Mouse (Mus musculus): ENCODE results near the gene Fcgr1. TPM values are rescaled to one million over a fixed set of nuclear protein-coding genes. Genes with fewer than 3 reads are reported as not detected.
"Not testable (repeated sequence)": the region's sequence is repeated elsewhere in the genome, so short reads cannot be mapped to it uniquely, and the experiment has no call there.

Gene Fcgr1
- polyA plus RNA-seq, 1 experiment from 2014 or later, result 4.7 TPM

DNA sequence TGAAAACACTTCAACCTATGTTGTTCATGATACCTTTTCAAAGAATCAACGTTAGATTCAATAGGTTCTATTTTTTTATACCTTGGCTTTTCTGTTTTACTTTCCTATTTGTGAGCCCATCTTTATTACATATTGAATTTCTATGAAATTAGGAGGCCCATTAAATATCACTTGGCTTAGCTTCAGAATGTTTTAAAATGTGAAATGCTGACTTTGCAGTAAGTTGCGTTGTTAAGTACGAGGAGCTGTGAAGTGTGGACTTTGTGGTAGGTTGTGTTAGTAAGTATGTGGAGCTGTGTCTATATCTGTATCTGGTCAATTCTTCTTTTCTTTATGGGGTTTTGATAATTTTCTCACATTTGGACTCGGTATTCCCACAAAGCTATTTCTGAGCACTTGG, 4.6 kb upstream of the Fcgr1 start:
- Histone ChIP-seq H3K9me3 (ENCODE audit: low read length) (no peaks in the 10 kb centered on the region), H3K4me1 (ENCODE audit: insufficient read depth, low read depth, low read length) (no peaks in the 10 kb centered on the region), H3K9ac (replicated peaks; ENCODE audit: low read depth) (no peak overlapping the region), H3K27ac (ENCODE audit: low read length) (no peak overlapping the region), H3K4me2 (replicated peaks; ENCODE audit: low read depth, low read length) (no peak overlapping the region), H3K36me3 (ENCODE audit: insufficient read depth, low read length) (no peaks in the 10 kb centered on the region), H3K4me3 (ENCODE audit: low read depth, low read length) (no peak overlapping the region), H3K27me3 (replicated peaks; ENCODE audit: insufficient read depth, low read length) (no peaks in the 10 kb centered on the region)
- TF ChIP-seq CTCF (IDR thresholded peaks at IDR 0.05) (no peak), EP300 (IDR thresholded peaks at IDR 0.05) (no peak)
- ATAC-seq (no peak), DNase-seq (ENCODE audit: low spot score) (no peak)
- WGBS, result 81% methylated on average over 4 of the region's 4 CpGs

DNA sequence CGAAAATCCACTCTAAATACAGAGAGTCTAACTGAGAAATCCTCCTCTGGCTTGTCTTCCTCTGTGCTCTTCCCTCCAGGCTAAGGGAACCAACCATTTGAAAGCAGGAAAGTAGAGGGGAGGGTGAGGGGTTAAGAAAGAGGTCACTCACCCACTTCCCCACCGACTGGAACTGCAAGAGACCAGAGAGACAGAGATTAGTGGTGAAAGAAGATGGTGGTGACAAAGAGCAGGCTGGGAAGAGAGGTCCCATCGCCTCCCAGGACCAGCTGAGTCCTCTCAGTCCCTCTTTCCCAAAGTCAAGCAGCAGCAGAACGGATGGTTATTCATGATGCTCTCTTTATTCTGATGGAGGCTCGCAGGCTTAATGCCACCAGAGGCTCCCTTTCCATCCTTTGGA, 401 bp downstream of the Fcgr1 start:
- no peak overlapping the region for H3K9ac ChIP-seq (replicated peaks; ENCODE audit: low read depth)
- TF ChIP-seq EP300 (IDR thresholded peaks at IDR 0.05) (no peak), CTCF (IDR thresholded peaks at IDR 0.05) (no peak)
- no peak overlapping the region for H3K4me2 ChIP-seq (replicated peaks; ENCODE audit: low read depth, low read length)

DNA sequence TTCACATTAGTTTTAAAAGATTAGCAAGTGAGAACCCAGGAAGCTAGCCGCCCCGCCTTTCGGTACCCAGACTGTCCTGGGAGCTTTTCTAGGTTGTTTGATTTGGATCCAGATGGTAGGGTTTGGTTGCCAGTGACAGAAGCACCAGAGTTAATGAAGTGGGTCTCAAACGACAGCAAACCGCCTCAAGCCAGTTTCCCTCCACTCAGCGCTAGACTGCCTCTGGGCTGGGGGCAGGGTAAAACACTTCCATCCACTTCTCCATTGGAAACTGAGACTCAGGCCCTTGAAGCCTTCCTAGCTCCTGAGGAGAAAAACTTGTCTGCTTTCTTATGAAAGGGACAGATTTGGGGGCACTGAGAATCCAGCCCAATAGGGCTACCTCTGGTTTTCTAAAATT, 1.1 kb downstream of the Fcgr1 start:
- Histone ChIP-seq H3K27ac (ENCODE audit: low read length) (no peak overlapping the region), H3K9me3 (ENCODE audit: low read length) (no peaks in the 10 kb centered on the region), H3K4me1 (ENCODE audit: insufficient read depth, low read depth, low read length) (no peaks in the 10 kb centered on the region), H3K36me3 (ENCODE audit: insufficient read depth, low read length) (no peaks in the 10 kb centered on the region), H3K27me3 (replicated peaks; ENCODE audit: insufficient read depth, low read length) (no peaks in the 10 kb centered on the region), H3K4me2 (replicated peaks; ENCODE audit: low read depth, low read length) (no peak overlapping the region), H3K9ac (replicated peaks; ENCODE audit: low read depth) (no peak overlapping the region), H3K4me3 (ENCODE audit: low read depth, low read length) (no peak overlapping the region)
- TF ChIP-seq CTCF (IDR thresholded peaks at IDR 0.05) (no peak), EP300 (IDR thresholded peaks at IDR 0.05) (no peak)
- ATAC-seq (no peak), DNase-seq (ENCODE audit: low spot score) (no peak)
- 49% methylated on average over 6 of the region's 6 CpGs for WGBS

More for the DNA sequence above, 401 bp downstream of the Fcgr1 start:
- Histone ChIP-seq H3K27ac (ENCODE audit: low read length) (no peak overlapping the region), H3K36me3 (ENCODE audit: insufficient read depth, low read length) (no peaks in the 10 kb centered on the region), H3K27me3 (replicated peaks; ENCODE audit: insufficient read depth, low read length) (no peaks in the 10 kb centered on the region), H3K4me3 (ENCODE audit: low read depth, low read length) (no peak overlapping the region), H3K9me3 (ENCODE audit: low read length) (no peaks in the 10 kb centered on the region), H3K4me1 (ENCODE audit: insufficient read depth, low read depth, low read length) (no peaks in the 10 kb centered on the region)
- WGBS, result 45% methylated on average over 5 of the region's 5 CpGs
- no peak for ATAC-seq
- no peak for DNase-seq (ENCODE audit: low spot score)

DNA sequence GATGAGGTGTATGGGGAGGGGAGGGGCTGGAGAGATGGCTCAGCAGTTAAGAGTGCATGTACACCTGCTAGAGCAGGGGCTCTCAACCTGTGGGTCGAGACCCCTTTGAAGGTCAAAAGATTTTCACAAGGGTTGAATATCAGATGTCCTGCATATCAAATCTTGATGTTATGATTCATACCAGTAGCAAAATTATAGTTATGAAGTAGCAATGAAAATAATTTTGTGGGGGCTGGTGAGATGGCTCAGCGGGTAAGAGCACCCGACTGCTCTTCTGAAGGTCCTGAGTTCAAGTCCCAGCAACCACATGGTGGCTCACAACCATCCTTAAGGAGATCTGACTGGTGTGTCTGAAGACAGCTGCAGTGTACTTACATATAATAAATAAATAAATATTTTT, 3.0 kb downstream of the Fcgr1 start:
- not testable (repeated sequence) for H3K4me2 ChIP-seq (replicated peaks; ENCODE audit: low read depth, low read length); H3K4me3 ChIP-seq (ENCODE audit: low read depth, low read length); H3K4me1 ChIP-seq (ENCODE audit: insufficient read depth, low read depth, low read length); DNase-seq (ENCODE audit: low spot score); H3K27me3 ChIP-seq (replicated peaks; ENCODE audit: insufficient read depth, low read length); ATAC-seq; H3K36me3 ChIP-seq (ENCODE audit: insufficient read depth, low read length); H3K9ac ChIP-seq (replicated peaks; ENCODE audit: low read depth); H3K9me3 ChIP-seq (ENCODE audit: low read length); H3K27ac ChIP-seq (ENCODE audit: low read length)
- WGBS, result 86% methylated on average over 3 of the region's 3 CpGs

DNA sequence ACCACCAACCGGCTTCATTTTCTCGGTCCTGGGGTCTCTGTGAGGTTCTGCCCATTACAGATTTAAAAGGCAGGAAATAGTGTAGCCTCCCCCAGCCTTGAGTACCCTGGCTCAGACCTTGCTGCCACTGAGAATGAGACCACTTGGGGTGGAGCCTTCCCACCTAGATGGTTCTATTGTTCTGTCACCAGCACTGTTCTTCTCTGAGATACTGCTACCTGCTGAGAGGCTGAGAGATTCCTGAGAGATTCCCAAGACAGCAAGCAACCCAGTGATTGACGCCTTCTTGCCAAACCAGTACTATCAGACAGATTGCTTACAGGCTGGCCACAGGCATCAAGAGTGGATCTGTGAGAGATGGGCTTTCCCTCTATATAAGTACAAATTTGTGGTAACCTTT, 4.6 kb downstream of the Fcgr1 start:
- H3K4me3 ChIP-seq (ENCODE audit: low read depth, low read length), result no peak overlapping the region
- no peaks in the 10 kb centered on the region for H3K9me3 ChIP-seq (ENCODE audit: low read length)
- WGBS, result 60% methylated on average over 3 of the region's 3 CpGs
- TF ChIP-seq EP300 (IDR thresholded peaks at IDR 0.05) (no peak), CTCF (IDR thresholded peaks at IDR 0.05) (no peak)
- H3K4me1 ChIP-seq (ENCODE audit: insufficient read depth, low read depth, low read length), result no peaks in the 10 kb centered on the region
- H3K27ac ChIP-seq (ENCODE audit: low read length), result no peak overlapping the region
- no peak overlapping the region for H3K4me2 ChIP-seq (replicated peaks; ENCODE audit: low read depth, low read length)
- no peak for DNase-seq (ENCODE audit: low spot score)
- H3K9ac ChIP-seq (replicated peaks; ENCODE audit: low read depth), result no peak overlapping the region
- no peaks in the 10 kb centered on the region for H3K36me3 ChIP-seq (ENCODE audit: insufficient read depth, low read length)
- no peaks in the 10 kb centered on the region for H3K27me3 ChIP-seq (replicated peaks; ENCODE audit: insufficient read depth, low read length)
- ATAC-seq, result no peak

DNA sequence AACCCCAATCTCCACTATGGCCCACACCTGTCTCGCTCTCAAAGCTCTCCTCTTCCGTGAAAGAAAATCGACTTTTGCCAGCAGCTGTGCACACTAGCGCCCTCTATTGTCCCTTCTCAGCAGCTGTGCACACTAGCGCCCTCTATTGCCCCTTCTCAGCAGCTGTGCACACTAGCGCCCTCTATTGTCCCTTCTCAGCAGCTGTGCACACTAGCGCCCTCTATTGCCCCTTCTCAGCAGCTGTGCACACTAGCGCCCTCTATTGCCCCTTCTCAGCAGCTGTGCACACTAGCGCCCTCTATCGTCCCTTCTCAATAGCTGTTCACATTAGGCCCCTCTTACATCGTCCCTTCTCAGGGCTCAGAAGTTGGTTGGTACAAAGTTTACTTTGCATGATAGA, 6.4 kb downstream of the Fcgr1 start:
- peak; percentile 89 for TF ChIP-seq CTCF (IDR thresholded peaks at IDR 0.05)
- ATAC-seq; DNase-seq (ENCODE audit: low spot score); H3K36me3 ChIP-seq (ENCODE audit: insufficient read depth, low read length); H3K4me2 ChIP-seq (replicated peaks; ENCODE audit: low read depth, low read length); H3K9me3 ChIP-seq (ENCODE audit: low read length); H3K27me3 ChIP-seq (replicated peaks; ENCODE audit: insufficient read depth, low read length); H3K4me3 ChIP-seq (ENCODE audit: low read depth, low read length); H3K4me1 ChIP-seq (ENCODE audit: insufficient read depth, low read depth, low read length); H3K27ac ChIP-seq (ENCODE audit: low read length); H3K9ac ChIP-seq (replicated peaks; ENCODE audit: low read depth): not testable (repeated sequence)
- 87% methylated on average over 11 of the region's 11 CpGs for WGBS

DNA sequence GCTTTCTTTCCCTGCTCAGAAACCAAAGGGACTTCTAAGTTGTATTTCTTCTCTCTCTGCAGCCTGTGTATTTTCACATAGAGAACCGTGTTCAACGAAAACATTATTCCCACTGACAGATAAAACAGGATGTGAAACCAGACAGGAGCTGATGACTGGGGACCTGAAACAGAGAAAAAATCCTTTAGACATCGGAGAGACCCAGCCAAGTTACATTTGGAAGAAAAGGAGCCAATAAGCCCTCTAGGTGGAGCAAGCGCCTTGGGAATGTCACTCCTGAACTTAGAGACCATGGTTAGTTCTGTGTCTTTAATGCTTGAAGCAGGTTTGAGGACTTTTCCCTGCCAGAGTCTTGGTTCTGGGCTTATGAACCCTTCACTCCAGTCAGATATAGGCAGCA, 9.3 kb downstream of the Fcgr1 start:
- Histone ChIP-seq H3K27me3 (replicated peaks; ENCODE audit: insufficient read depth, low read length) (no peaks in the 10 kb centered on the region), H3K9me3 (ENCODE audit: low read length) (no peaks in the 10 kb centered on the region), H3K4me2 (replicated peaks; ENCODE audit: low read depth, low read length) (no peak overlapping the region), H3K4me3 (ENCODE audit: low read depth, low read length) (no peak overlapping the region), H3K27ac (ENCODE audit: low read length) (no peak overlapping the region), H3K36me3 (ENCODE audit: insufficient read depth, low read length) (no peaks in the 10 kb centered on the region), H3K9ac (replicated peaks; ENCODE audit: low read depth) (no peak overlapping the region), H3K4me1 (ENCODE audit: insufficient read depth, low read depth, low read length) (no peaks in the 10 kb centered on the region)
- 16% methylated on average over 4 of the region's 4 CpGs for WGBS
- TF ChIP-seq CTCF (IDR thresholded peaks at IDR 0.05) (peak; percentile 65), EP300 (IDR thresholded peaks at IDR 0.05) (no peak)
- ATAC-seq (no peak), DNase-seq (ENCODE audit: low spot score) (peak; percentile 64)

Data from lung, postnatal 0 days (tissue).